20 mouse cellular contexts compared by ENCODE assay signal in genomic region chr7:134302084-134302483, GRCm38 (mm10).
DNase-seq lines count a peak whose midpoint lies in the region; ATAC-seq and TF ChIP-seq lines count a peak whose summit lies in the region.
"Had no signal": no experiment of that assay in that cellular context is flagged by ENCODE, and none has a peak within 500 bp of the region (broad histone marks: within the 10 kb centered on the region; RNA-seq: fewer than 3 reads in every experiment).

No protein-coding gene starts in this region.

- WGBS in forebrain, embryonic 16.5 days: 66% methylated on average over 3 of the region's 3 CpGs
- WGBS in forebrain, embryonic 10.5 days: 94% methylated on average over 3 of the region's 3 CpGs
- 85% methylated on average over 3 of the region's 3 CpGs for WGBS in midbrain, embryonic 11.5 days
- 80% methylated on average over 3 of the region's 3 CpGs for WGBS in midbrain, postnatal 0 days
- WGBS in lung, adult 2 months: 92% methylated on average over 3 of the region's 3 CpGs

- DNase-seq in cerebellum, postnatal 10 days: peak; percentile 63 to 72
- no peak for DNase-seq in cerebellum, adult 11 months
- DNase-seq in forebrain, embryonic 10.5 days (ENCODE audit: extremely low spot score, low spot score): no peak
- DNase-seq in midbrain, embryonic 11.5 days (ENCODE audit: low spot score, missing footprints): peak; percentile 33
- DNase-seq in midbrain, postnatal 0 days (ENCODE audit: low spot score): no peak
- DNase-seq in brain, embryonic 14.5 days (ENCODE audit: low read depth): peak; percentile 8
- DNase-seq in lung, adult 2 months: no peak
- DNase-seq: kidney, adult 18-20 months; kidney, postnatal 25 days; thymus, adult 2 months had no signal

- H3K27me3 ChIP-seq in forebrain, embryonic 16.5 days (replicated peaks; ENCODE audit: control insufficient read depth, insufficient read depth, low read length): no peaks in the 10 kb centered on the region
- H3K27me3 ChIP-seq in forebrain, embryonic 10.5 days (ENCODE audit: poor library complexity, severe bottlenecking): no peaks in the 10 kb centered on the region
- H3K27me3 ChIP-seq in midbrain, embryonic 11.5 days (ENCODE audit: control insufficient read depth, insufficient read depth, low read length): no peaks in the 10 kb centered on the region
- no peaks in the 10 kb centered on the region for H3K27me3 ChIP-seq in midbrain, postnatal 0 days (ENCODE audit: insufficient read depth, low read length)
- H3K27me3 ChIP-seq: heart, embryonic 15.5 days; kidney, embryonic 15.5 days; limb, embryonic 12.5 days; liver, embryonic 15.5 days; lung, embryonic 15.5 days; midbrain, embryonic 12.5 days had no signal

- no peak for ATAC-seq in forebrain, embryonic 16.5 days
- no peak for ATAC-seq in midbrain, embryonic 11.5 days (ENCODE audit: low FRiP score)
- no peak for ATAC-seq in midbrain, postnatal 0 days (ENCODE audit: low FRiP score)
- ATAC-seq: hindbrain, embryonic 16.5 days had no signal

- no peaks in the 10 kb centered on the region for H3K4me1 ChIP-seq in forebrain, embryonic 16.5 days (replicated peaks; ENCODE audit: control insufficient read depth, insufficient read depth, low read length)
- H3K4me1 ChIP-seq in forebrain, embryonic 10.5 days: no peaks in the 10 kb centered on the region
- no peaks in the 10 kb centered on the region for H3K4me1 ChIP-seq in midbrain, embryonic 11.5 days (ENCODE audit: control insufficient read depth, insufficient read depth, low read length)
- no peaks in the 10 kb centered on the region for H3K4me1 ChIP-seq in midbrain, postnatal 0 days (ENCODE audit: insufficient read depth, low read length)
- no peaks in the 10 kb centered on the region for H3K4me1 ChIP-seq in lung, adult 2 months (ENCODE audit: control insufficient read depth, insufficient read depth, low read length)
- H3K4me1 ChIP-seq: heart, embryonic 15.5 days; kidney, embryonic 15.5 days; limb, embryonic 12.5 days; liver, embryonic 15.5 days; lung, embryonic 15.5 days; midbrain, embryonic 12.5 days had no signal

- H3K9me3 ChIP-seq in forebrain, embryonic 16.5 days (ENCODE audit: control insufficient read depth, low read length): peaks cover 2% of the 10 kb centered on the region; the same call in 1 of the 2 replicates
- no peaks in the 10 kb centered on the region for H3K9me3 ChIP-seq in forebrain, embryonic 10.5 days
- no peaks in the 10 kb centered on the region for H3K9me3 ChIP-seq in midbrain, embryonic 11.5 days (ENCODE audit: control insufficient read depth, low read length)
- no peaks in the 10 kb centered on the region for H3K9me3 ChIP-seq in midbrain, postnatal 0 days (ENCODE audit: low read length)
- H3K9me3 ChIP-seq: heart, embryonic 15.5 days; kidney, embryonic 15.5 days; limb, embryonic 12.5 days; liver, embryonic 15.5 days; lung, embryonic 15.5 days; midbrain, embryonic 12.5 days had no signal

- TF ChIP-seq POLR2A in brain, embryonic 14.5 days (IDR thresholded peaks at IDR 0.05; ENCODE audit: borderline replicate concordance, extremely low read depth, insufficient read depth, insufficient read length, poor library complexity, severe bottlenecking): no peak
- no peak for TF ChIP-seq POLR2A in lung, adult 2 months (IDR thresholded peaks at IDR 0.05; ENCODE audit: borderline replicate concordance, extremely low read depth, low read depth, low read length)

- H3K4me2 ChIP-seq in forebrain, embryonic 16.5 days (ENCODE audit: low read length): no peak overlapping the region
- H3K4me2 ChIP-seq in midbrain, embryonic 11.5 days: no peak overlapping the region
- no peak overlapping the region for H3K4me2 ChIP-seq in midbrain, postnatal 0 days (ENCODE audit: low read depth, low read length, poor library complexity, severe bottlenecking)
- H3K4me2 ChIP-seq: heart, embryonic 15.5 days; kidney, embryonic 15.5 days; limb, embryonic 12.5 days; liver, embryonic 15.5 days; lung, embryonic 15.5 days; midbrain, embryonic 12.5 days had no signal

- H3K4me3 ChIP-seq in forebrain, embryonic 16.5 days (replicated peaks; ENCODE audit: low read length): no peak overlapping the region
- H3K4me3 ChIP-seq in forebrain, embryonic 10.5 days: no peak overlapping the region
- no peak overlapping the region for H3K4me3 ChIP-seq in midbrain, embryonic 11.5 days (ENCODE audit: low read depth, low read length)
- H3K4me3 ChIP-seq in midbrain, postnatal 0 days (ENCODE audit: low read depth, low read length): no peak overlapping the region
- H3K4me3 ChIP-seq in lung, adult 2 months (replicated peaks; ENCODE audit: extremely low read depth, low read depth, low read length): no peak overlapping the region
- H3K4me3 ChIP-seq: heart, embryonic 15.5 days; kidney, embryonic 15.5 days; left cerebral cortex, adult 2 months; limb, embryonic 12.5 days; liver, embryonic 15.5 days; lung, embryonic 15.5 days; midbrain, embryonic 12.5 days had no signal

- H3K36me3 ChIP-seq in forebrain, embryonic 16.5 days (ENCODE audit: control insufficient read depth, insufficient read depth): no peaks in the 10 kb centered on the region
- no peaks in the 10 kb centered on the region for H3K36me3 ChIP-seq in forebrain, embryonic 10.5 days (replicated peaks)
- H3K36me3 ChIP-seq in midbrain, embryonic 11.5 days (ENCODE audit: control insufficient read depth, insufficient read depth, low read length): no peaks in the 10 kb centered on the region
- H3K36me3 ChIP-seq in midbrain, postnatal 0 days (ENCODE audit: insufficient read depth, low read length): no peaks in the 10 kb centered on the region
- H3K36me3 ChIP-seq: heart, embryonic 15.5 days; kidney, embryonic 15.5 days; limb, embryonic 12.5 days; liver, embryonic 15.5 days; lung, embryonic 15.5 days; midbrain, embryonic 12.5 days had no signal

- TF ChIP-seq CTCF in midbrain, postnatal 0 days (IDR thresholded peaks at IDR 0.05): no peak
- TF ChIP-seq CTCF in brain, embryonic 14.5 days (IDR thresholded peaks at IDR 0.05; ENCODE audit: borderline replicate concordance, extremely low read depth, insufficient read depth, insufficient read length): no peak
- TF ChIP-seq CTCF in lung, adult 2 months (IDR thresholded peaks at IDR 0.05; ENCODE audit: insufficient read depth, low read length): no peak

- no peak overlapping the region for H3K9ac ChIP-seq in forebrain, embryonic 16.5 days (replicated peaks; ENCODE audit: low read depth, low read length)
- H3K9ac ChIP-seq in midbrain, embryonic 11.5 days (ENCODE audit: low read length): no peak overlapping the region
- no peak overlapping the region for H3K9ac ChIP-seq in midbrain, postnatal 0 days (replicated peaks; ENCODE audit: low read length, poor library complexity, severe bottlenecking)
- H3K9ac ChIP-seq: heart, embryonic 15.5 days; kidney, embryonic 15.5 days; limb, embryonic 12.5 days; liver, embryonic 15.5 days; lung, embryonic 15.5 days; midbrain, embryonic 12.5 days had no signal

- peak overlapping the region; percentile 24; the same call in 1 of the 2 replicates for H3K27ac ChIP-seq in forebrain, embryonic 16.5 days (ENCODE audit: low read length)
- no peak overlapping the region for H3K27ac ChIP-seq in forebrain, embryonic 10.5 days
- no peak overlapping the region for H3K27ac ChIP-seq in midbrain, embryonic 11.5 days (ENCODE audit: low read depth, low read length)
- H3K27ac ChIP-seq in midbrain, postnatal 0 days (ENCODE audit: low read depth, low read length): no peak overlapping the region
- H3K27ac ChIP-seq: heart, embryonic 15.5 days; kidney, embryonic 15.5 days; left cerebral cortex, adult 2 months; limb, embryonic 12.5 days; liver, embryonic 15.5 days; lung, embryonic 15.5 days; midbrain, embryonic 12.5 days; stomach, postnatal 0 days had no signal

Comparison
In these comparisons a context has a peak if more than half of its experiments do, and no peak if none do; other contexts are left out.
1. DNase-seq: peak in cerebellum, postnatal 10 days (2 of 2), midbrain, embryonic 11.5 days (single experiment) and brain, embryonic 14.5 days (single experiment); none in cerebellum, adult 11 months (single experiment), forebrain, embryonic 10.5 days (single experiment), midbrain, postnatal 0 days (single experiment) and lung, adult 2 months (single experiment).